Mouse (Mus musculus) liver, embryonic 13.5 days (tissue): ENCODE data around the gene Anxa5. TPM values are rescaled to one million over a fixed set of nuclear protein-coding genes. Genes with fewer than 3 reads are reported as not detected.

ENCODE experiments used
- microRNA-seq: library from miRNA; unstranded; fragments of <30 nt; microRNA quantifications from one replicate; pipeline ENCODE4, GENCODE M21; 2016
- polyA plus RNA-seq: library from polyadenylated mRNA; unstranded; fragments of >200 nt; fragmentation: Nextera tagmentation; extraction: Ambion mirVana; gene quantifications from 2 replicates; pipeline ENCODE4 v1.2.1, GENCODE M21; 2015

Gene Anxa5
- polyA plus RNA-seq, 1 experiment from 2014 or later = 68.6 TPM

Small RNAs within 50 kb of the gene (microRNA-seq; reads per million reads assigned to microRNA genes)
- gene Mir7009 = not detected

Other genes starting within 250 kb of the Anxa5 start
- gene 1810062G17Rik, start within 50 bp of the Anxa5 start, polyA plus RNA-seq = 0.85 and 0.90 TPM in 2 replicates
- not detected in 2 replicates for gene Gm11549, start 45.9 kb upstream of the Anxa5 start, polyA plus RNA-seq
- 56.8 and 57.3 TPM in 2 replicates for gene Exosc9, start 76.7 kb upstream of the Anxa5 start, polyA plus RNA-seq
- gene Ccna2, start 96.3 kb upstream of the Anxa5 start, polyA plus RNA-seq = 240 and 308 TPM in 2 replicates
- gene Bbs7, start 137.6 kb upstream of the Anxa5 start, polyA plus RNA-seq = 9.0 and 9.7 TPM in 2 replicates
- 0.15 and 0.46 TPM in 2 replicates for gene Trpc3, start 214.3 kb upstream of the Anxa5 start, polyA plus RNA-seq